ENCODE assay signal across 11 mouse cellular contexts in the genomic region with DNA sequence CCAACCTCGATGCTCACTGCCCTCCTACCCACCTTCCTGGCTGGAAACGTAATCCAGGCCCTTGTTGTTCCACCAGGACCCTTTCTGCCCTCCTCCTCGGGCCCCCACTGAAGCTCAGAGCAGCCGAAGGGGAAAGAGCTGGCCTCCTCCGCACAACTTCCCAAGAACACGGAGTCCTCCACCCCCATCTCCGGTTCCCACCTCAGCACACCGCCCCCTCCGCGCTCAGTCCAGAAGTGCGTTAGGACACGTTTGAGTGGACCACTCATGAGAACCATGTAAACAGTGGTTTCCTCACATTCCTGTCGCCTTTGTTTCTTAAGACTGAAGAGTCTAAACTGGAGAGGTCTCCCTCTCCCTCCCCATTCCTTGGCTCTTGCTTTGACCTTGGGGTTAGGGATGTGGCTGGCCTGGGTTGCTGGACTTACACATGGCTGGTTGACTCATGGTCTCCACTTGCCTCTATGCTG. TPM values are rescaled to one million over a fixed set of nuclear protein-coding genes. Genes with fewer than 3 reads are reported as not detected.
DNase-seq lines count a peak whose midpoint lies in the region; ATAC-seq and TF ChIP-seq lines count a peak whose summit lies in the region.
"Had no signal": no experiment of that assay in that cellular context is flagged by ENCODE, and none has a peak within 500 bp of the region (broad histone marks: within the 10 kb centered on the region; RNA-seq: fewer than 3 reads in every experiment).

No protein-coding gene starts in this region.

- no peak overlapping the region for H3K4me3 ChIP-seq in layer of hippocampus, adult 2 months
- H3K4me3 ChIP-seq in liver, embryonic 12.5 days = no peak overlapping the region
- H3K4me3 ChIP-seq in stomach, embryonic 14.5 days (ENCODE audit: low read depth, low read length) = no peak overlapping the region
- H3K4me3 ChIP-seq: limb, embryonic 15.5 days had no signal

- 67% methylated on average over 13 of the region's 13 CpGs for WGBS in liver, embryonic 12.5 days (ENCODE audit: insufficient replicate concordance)
- WGBS in stomach, embryonic 14.5 days = 75% methylated on average over 13 of the region's 13 CpGs

- no peaks in the 10 kb centered on the region for H3K9me3 ChIP-seq in liver, embryonic 12.5 days (replicated peaks)
- H3K9me3 ChIP-seq in stomach, embryonic 14.5 days (ENCODE audit: control insufficient read depth, low read depth, low read length) = no peaks in the 10 kb centered on the region
- H3K9me3 ChIP-seq: limb, embryonic 15.5 days had no signal

- TF ChIP-seq CTCF in layer of hippocampus, adult 2 months (conservative IDR thresholded peaks at IDR 0.05) = no peak

- no peak overlapping the region for H3K9ac ChIP-seq in liver, embryonic 12.5 days
- H3K9ac ChIP-seq in stomach, embryonic 14.5 days (replicated peaks; ENCODE audit: low read depth, low read length) = no peak overlapping the region
- H3K9ac ChIP-seq: limb, embryonic 15.5 days had no signal

- H3K27me3 ChIP-seq in liver, embryonic 12.5 days (replicated peaks) = no peaks in the 10 kb centered on the region
- no peaks in the 10 kb centered on the region for H3K27me3 ChIP-seq in stomach, embryonic 14.5 days (ENCODE audit: control insufficient read depth, insufficient read depth, low read length)
- H3K27me3 ChIP-seq: limb, embryonic 15.5 days had no signal

- peaks cover 90% of the 10 kb centered on the region for H3K4me1 ChIP-seq in liver, embryonic 12.5 days
- no peaks in the 10 kb centered on the region for H3K4me1 ChIP-seq in stomach, embryonic 14.5 days (ENCODE audit: control insufficient read depth, insufficient read depth, low read length)
- H3K4me1 ChIP-seq: limb, embryonic 15.5 days had no signal

- no peak for ATAC-seq in liver, embryonic 12.5 days
- ATAC-seq in stomach, embryonic 14.5 days (ENCODE audit: insufficient number of reproducible peaks, insufficient read depth, low FRiP score, low read depth) = 0 out of 2 replicates have a peak, but pooled peaks have one; percentile 21
- no peak for ATAC-seq in activated CD4-positive, CD25-positive, alpha-beta regulatory T cell, adult 4 months

- DNase-seq in layer of hippocampus, adult 2 months (ENCODE audit: low spot score in 2 of 2) = no peak
- no peak for DNase-seq in layer of hippocampus, adult 9-10 months (ENCODE audit: low spot score)
- peak; percentile 35 to 69 for DNase-seq in heart, adult 9 months (ENCODE audit: low spot score in 2 of 2)
- no peak for DNase-seq in B cell, adult 2 months
- DNase-seq in testis, postnatal 14 days (ENCODE audit: low spot score) = no peak

- H3K27ac ChIP-seq in layer of hippocampus, adult 2 months = peak overlapping the region; percentile 54; the same call in 1 of the 2 replicates
- H3K27ac ChIP-seq in liver, embryonic 12.5 days = peak overlapping the region; percentile 96
- peak overlapping the region; percentile 2; the same call in 1 of the 2 replicates for H3K27ac ChIP-seq in stomach, embryonic 14.5 days (ENCODE audit: low read length)
- H3K27ac ChIP-seq: limb, embryonic 15.5 days had no signal

- no peak overlapping the region for H3K4me2 ChIP-seq in liver, embryonic 12.5 days
- H3K4me2 ChIP-seq in stomach, embryonic 14.5 days (replicated peaks; ENCODE audit: low read depth, low read length) = no peak overlapping the region
- H3K4me2 ChIP-seq: limb, embryonic 15.5 days had no signal

- no peaks in the 10 kb centered on the region for H3K36me3 ChIP-seq in liver, embryonic 12.5 days
- H3K36me3 ChIP-seq in stomach, embryonic 14.5 days (ENCODE audit: control insufficient read depth, insufficient read depth, low read length) = no peaks in the 10 kb centered on the region
- H3K36me3 ChIP-seq: limb, embryonic 15.5 days had no signal

RNA-seq across cellular contexts. Expression of a gene that starts 27.4 kb away (rescaled TPM):
- total RNA-seq in layer of hippocampus, adult 2 months (2021) = not detected
- not detected in 2 replicates for polyA plus RNA-seq in liver, embryonic 12.5 days (2016; fragmentation: Nextera tagmentation; extraction: Ambion mirVana)
- polyA plus RNA-seq in stomach, embryonic 14.5 days (2014; fragmentation: Nextera tagmentation; extraction: Ambion mirVana) = not detected in 2 replicates
- not detected for polyA plus RNA-seq in activated CD4-positive, CD25-positive, alpha-beta regulatory T cell, adult 4 months (2017; shearing (Covaris generic))
- total RNA-seq: hematopoietic stem cell, adult 5-6 weeks had no signal
- polyA plus RNA-seq: embryonic facial prominence, embryonic 14.5 days; limb, embryonic 15.5 days had no signal

RNA-seq across cellular contexts. Expression of a gene that starts 41.6 kb away (rescaled TPM):
- 1 to 10 TPM; 2.1 to 3.1 TPM for total RNA-seq in layer of hippocampus, adult 2 months (2021)
- polyA plus RNA-seq in liver, embryonic 12.5 days (2016; fragmentation: Nextera tagmentation; extraction: Ambion mirVana) = 2.0 and 2.1 TPM in 2 replicates
- 7.9 and 9.9 TPM in 2 replicates for polyA plus RNA-seq in stomach, embryonic 14.5 days (2014; fragmentation: Nextera tagmentation; extraction: Ambion mirVana)
- not detected for polyA plus RNA-seq in activated CD4-positive, CD25-positive, alpha-beta regulatory T cell, adult 4 months (2017; shearing (Covaris generic))
- total RNA-seq: hematopoietic stem cell, adult 5-6 weeks had no signal

Comparison
In these comparisons a context has a peak if more than half of its experiments do, and no peak if none do; other contexts are left out.
1. DNase-seq: peak in heart, adult 9 months (2 of 2); none in layer of hippocampus, adult 2 months (0 of 2), layer of hippocampus, adult 9-10 months (single experiment), B cell, adult 2 months (0 of 2) and testis, postnatal 14 days (single experiment).
2. H3K27ac ChIP-seq: peak in every context shown above with its lines; median percentile 96 in liver, embryonic 12.5 days; 54 in layer of hippocampus, adult 2 months; 2 in stomach, embryonic 14.5 days.